Mouse (Mus musculus) kidney, embryonic 15.5 days (tissue): ENCODE measurements at regions not wholly inside any gene's neighbourhood (a gene's known extent, or its start where the extent isn't known, plus 50 kb on each side); places are given as distances from the start of the nearest gene placed in this dataset.
"Not testable (repeated sequence)": the region's sequence is repeated elsewhere in the genome, so short reads cannot be mapped to it uniquely, and the experiment has no call there.

Source experiments
- ATAC-seq: fragments of 200-750 bp; cut with Nextera tagmentation; replicated peaks from 2 replicates; pipeline ENCODE4 v1.8.0; 2017; ENCODE audit warnings: moderate TSS enrichment; ENCODE audit not compliant: low FRiP score
- H3K27ac ChIP-seq: fragments of 300-500 bp; sonication (generic); 2 replicates; pipeline ENCODE4 v1.5.1; 2015; ENCODE audit warnings: mild to moderate bottlenecking, inconsistent platforms
- H3K27me3 ChIP-seq: fragments of 300-500 bp; sonication (generic); 2 replicates; pipeline ENCODE4 v1.6.1; 2015; ENCODE audit warnings: inconsistent platforms
- H3K36me3 ChIP-seq: fragments of 300-500 bp; sonication (generic); 2 replicates; pipeline ENCODE4 v1.6.1; 2015; ENCODE audit warnings: inconsistent platforms
- H3K4me1 ChIP-seq: fragments of 300-500 bp; sonication (generic); 2 replicates; pipeline ENCODE4 v1.6.1; 2015; ENCODE audit warnings: inconsistent platforms
- H3K4me2 ChIP-seq: fragments of 300-500 bp; sonication (generic); 2 replicates; pipeline ENCODE4 v1.6.1; 2015; ENCODE audit warnings: moderate library complexity, mild to moderate bottlenecking, inconsistent platforms
- H3K4me3 ChIP-seq: fragments of 300-500 bp; sonication (generic); replicated peaks from 2 replicates; pipeline ENCODE4 v1.5.1; 2015; ENCODE audit warnings: mild to moderate bottlenecking, inconsistent platforms
- H3K9ac ChIP-seq: fragments of 300-500 bp; sonication (generic); 2 replicates; pipeline ENCODE4 v1.6.1; 2015; ENCODE audit warnings: mild to moderate bottlenecking, inconsistent platforms
- H3K9me3 ChIP-seq: fragments of 300-500 bp; sonication (generic); replicated peaks from 2 replicates; pipeline ENCODE4 v1.6.1; 2016; ENCODE audit warnings: inconsistent platforms
- WGBS: fragments of 180-500 bp; shearing (Covaris S2); methylation state at CpG from one replicate; pipeline ENCODE4 v1.1.7; 2015; ENCODE audit warnings: mixed read lengths; 5-methylcytosine and 5-hydroxymethylcytosine counted together

DNA sequence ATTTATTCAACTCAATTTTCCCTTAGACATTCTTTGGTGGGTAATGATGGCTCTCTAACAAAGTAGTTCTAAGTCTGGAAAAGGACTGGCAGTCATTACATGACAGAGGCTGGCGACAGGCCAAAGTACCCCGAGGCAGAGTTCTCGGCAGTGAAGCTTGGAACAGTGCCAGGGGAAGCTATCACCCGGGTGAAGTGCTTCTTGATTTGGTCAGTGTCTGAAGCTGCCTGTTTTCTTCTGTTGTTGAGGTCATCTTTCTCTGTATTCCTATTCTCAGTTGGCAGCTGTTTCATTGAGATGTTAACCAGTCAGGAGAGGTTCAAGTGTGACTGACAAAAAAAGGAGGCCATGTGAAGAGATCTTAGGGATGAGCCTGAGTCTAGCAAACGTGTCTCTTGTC is 276.6 kb downstream of the Cetn3 start:
- H3K36me3 ChIP-seq = no peaks in the 10 kb centered on the region
- 0 out of 2 replicates have a peak, but pooled peaks cover 3% of the 10 kb centered on the region for H3K4me1 ChIP-seq

DNA sequence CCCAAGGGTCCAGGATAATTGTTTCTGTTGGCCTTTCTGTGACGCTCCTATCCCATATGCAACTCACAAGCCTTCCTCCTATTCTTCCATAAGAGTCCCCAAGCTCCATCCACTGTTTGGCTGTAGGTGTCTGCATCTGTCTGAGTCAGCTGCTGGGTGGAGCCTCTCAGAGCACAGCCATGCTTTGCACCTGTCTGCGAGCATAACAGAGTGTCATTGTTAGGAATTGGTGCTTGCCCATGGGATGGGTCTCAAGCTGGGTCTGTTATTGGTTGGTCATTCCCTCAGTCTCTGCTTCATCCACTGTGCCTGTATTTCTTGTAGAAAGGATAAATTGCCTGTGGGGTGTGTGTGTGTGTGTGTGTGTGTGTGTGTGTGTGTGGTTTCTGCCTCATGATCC is 281.0 kb downstream of the Cetn3 start:
- not testable (repeated sequence) for H3K27me3 ChIP-seq, ATAC-seq, H3K9ac ChIP-seq, H3K4me3 ChIP-seq, H3K4me2 ChIP-seq, H3K27ac ChIP-seq, H3K9me3 ChIP-seq, H3K4me1 ChIP-seq, H3K36me3 ChIP-seq
- WGBS = 87% methylated on average over 2 of the region's 2 CpGs

More for the DNA sequence above, 276.6 kb downstream of the Cetn3 start:
- peak; percentile 49 for ATAC-seq
- H3K4me3 ChIP-seq = no peak overlapping the region
- H3K9me3 ChIP-seq = no peaks in the 10 kb centered on the region
- WGBS = 25% methylated on average over 5 of the region's 5 CpGs
- H3K4me2 ChIP-seq = no peak overlapping the region
- no peak overlapping the region for H3K27ac ChIP-seq
- no peak overlapping the region for H3K9ac ChIP-seq
- no peaks in the 10 kb centered on the region for H3K27me3 ChIP-seq

DNA sequence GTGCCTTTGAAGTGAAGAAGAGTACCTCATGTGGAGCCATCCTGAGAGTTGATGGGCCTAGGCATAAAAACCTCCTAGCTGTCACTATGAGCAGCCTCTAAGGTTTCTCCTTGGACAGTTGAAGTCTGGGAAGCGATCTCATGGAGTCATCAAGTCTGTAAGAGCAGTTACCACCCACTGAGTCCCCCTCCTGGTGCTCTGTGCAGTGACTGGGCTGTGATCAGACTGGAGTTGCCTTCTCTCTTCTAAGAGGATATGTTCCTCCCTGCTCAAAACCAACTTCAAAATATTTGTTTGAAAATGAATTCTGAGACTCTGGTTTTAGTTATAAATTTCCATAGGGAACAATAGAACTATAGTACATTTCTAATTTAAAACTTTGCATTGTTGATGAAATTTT is 283.3 kb downstream of the Cetn3 start:
- 39% methylated on average over 1 of the region's 1 CpGs for WGBS
- Histone ChIP-seq H3K9ac (no peak overlapping the region), H3K4me1 (no peaks in the 10 kb centered on the region), H3K36me3 (no peaks in the 10 kb centered on the region), H3K9me3 (no peaks in the 10 kb centered on the region), H3K4me3 (no peak overlapping the region), H3K4me2 (no peak overlapping the region), H3K27ac (no peak overlapping the region), H3K27me3 (no peaks in the 10 kb centered on the region)
- no peak for ATAC-seq

DNA sequence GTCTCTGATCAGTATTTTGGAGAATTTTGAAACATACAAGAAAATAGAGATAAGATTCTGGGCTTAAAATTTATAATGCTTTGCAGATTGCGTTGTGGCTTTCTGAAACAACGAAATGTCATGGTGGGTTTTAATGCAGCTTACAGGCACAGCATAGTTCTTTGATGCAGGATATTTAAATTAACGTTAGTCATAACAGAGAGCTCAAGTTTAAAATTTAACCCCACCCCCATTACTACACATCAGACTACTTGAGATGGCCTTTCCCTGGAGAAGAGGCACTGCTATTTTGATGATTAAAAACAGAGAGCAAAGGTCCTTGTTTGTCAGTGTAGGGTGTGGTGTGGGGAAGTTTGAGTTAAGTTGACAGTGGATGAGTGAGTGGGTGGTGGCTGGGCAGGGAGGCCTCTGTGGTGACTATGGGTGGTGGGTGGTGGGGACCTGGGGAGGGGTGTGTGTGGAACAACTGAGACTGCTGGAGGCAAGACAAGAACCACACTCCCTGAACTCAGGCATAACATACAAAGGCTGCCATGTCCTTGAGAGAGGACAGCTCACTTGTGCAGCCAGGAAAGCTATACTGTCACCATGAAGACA is 283.9 kb downstream of the Cetn3 start:
- Histone ChIP-seq H3K9ac (no peak overlapping the region), H3K36me3 (no peaks in the 10 kb centered on the region), H3K4me3 (no peak overlapping the region), H3K4me2 (no peak overlapping the region), H3K4me1 (no peaks in the 10 kb centered on the region), H3K27ac (no peak overlapping the region), H3K9me3 (no peaks in the 10 kb centered on the region), H3K27me3 (no peaks in the 10 kb centered on the region)
- ATAC-seq = no peak
- 78% methylated on average over 3 of the region's 3 CpGs for WGBS

DNA sequence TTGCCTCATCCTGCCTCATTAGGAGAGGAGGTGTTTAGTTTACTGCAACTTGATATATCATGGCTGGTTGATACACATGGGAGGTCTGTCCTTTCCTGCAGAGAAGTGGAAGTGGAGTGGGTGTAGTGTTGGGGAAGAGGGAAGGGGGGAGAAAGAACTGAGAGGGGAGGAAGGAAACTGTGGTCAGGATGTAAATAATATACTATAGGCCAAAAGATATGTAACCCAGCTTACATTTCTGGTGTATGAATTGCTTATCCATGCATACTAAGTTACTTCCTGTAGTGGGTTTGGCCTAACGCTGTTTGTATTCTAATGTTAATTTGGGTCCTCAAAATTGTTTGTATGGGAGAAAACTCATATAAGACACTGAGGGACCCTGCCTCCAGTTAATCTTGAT is 289.6 kb downstream of the Cetn3 start:
- Histone ChIP-seq H3K4me3 (no peak overlapping the region), H3K9ac (no peak overlapping the region), H3K4me1 (no peaks in the 10 kb centered on the region), H3K27me3 (no peaks in the 10 kb centered on the region), H3K9me3 (no peaks in the 10 kb centered on the region), H3K27ac (no peak overlapping the region), H3K36me3 (no peaks in the 10 kb centered on the region), H3K4me2 (no peak overlapping the region)
- no peak for ATAC-seq
- WGBS = 88% methylated on average over 1 of the region's 1 CpGs

DNA sequence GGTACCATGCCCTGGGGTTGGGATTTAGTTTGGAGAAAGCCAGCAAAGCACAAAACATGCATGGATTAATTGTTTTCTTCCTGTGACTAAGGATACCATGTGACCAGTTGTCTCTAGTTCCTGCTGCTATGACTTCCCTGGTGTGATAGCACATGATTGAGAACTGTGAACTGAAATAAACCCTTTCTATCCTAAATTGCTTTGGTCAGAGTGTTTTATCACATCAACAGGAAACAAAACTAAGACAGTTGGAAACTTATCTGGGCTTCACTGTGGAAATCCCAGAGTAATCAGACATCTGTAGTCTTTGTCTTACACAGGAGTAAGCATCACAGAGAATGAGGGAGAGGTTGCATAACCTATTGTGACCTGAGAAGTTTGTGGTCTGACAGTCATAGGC is 290.5 kb downstream of the Cetn3 start:
- H3K36me3 ChIP-seq = no peaks in the 10 kb centered on the region

DNA sequence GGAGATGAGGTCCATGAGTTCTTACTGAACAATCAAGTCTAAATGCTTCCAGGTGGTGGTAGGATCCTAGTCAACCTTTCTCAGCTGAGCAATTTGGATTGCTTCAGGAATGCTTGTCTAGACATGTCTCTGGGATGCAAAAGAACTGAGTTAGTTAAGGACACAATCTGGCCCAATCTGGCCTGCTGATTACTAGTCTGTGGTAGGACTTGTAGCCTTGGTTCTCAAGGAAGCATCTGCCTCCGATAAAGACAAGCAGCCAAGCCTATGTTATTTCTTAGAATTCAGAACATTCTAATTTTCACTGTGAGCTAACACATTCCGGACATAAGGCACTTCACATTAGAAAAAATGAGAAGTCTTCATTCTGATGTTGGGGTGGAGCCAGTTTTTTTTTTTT is 298.5 kb downstream of the Cetn3 start:
- no peaks in the 10 kb centered on the region for H3K9me3 ChIP-seq
- no peak overlapping the region for H3K27ac ChIP-seq
- H3K4me3 ChIP-seq = no peak overlapping the region
- H3K9ac ChIP-seq = no peak overlapping the region
- WGBS = 94% methylated on average over 2 of the region's 2 CpGs
- no peaks in the 10 kb centered on the region for H3K36me3 ChIP-seq
- H3K4me2 ChIP-seq = no peak overlapping the region
- no peaks in the 10 kb centered on the region for H3K4me1 ChIP-seq
- H3K27me3 ChIP-seq = no peaks in the 10 kb centered on the region
- no peak for ATAC-seq

More for the DNA sequence above, 290.5 kb downstream of the Cetn3 start:
- no peaks in the 10 kb centered on the region for H3K9me3 ChIP-seq
- H3K4me1 ChIP-seq = no peaks in the 10 kb centered on the region
- no peak overlapping the region for H3K27ac ChIP-seq
- H3K4me3 ChIP-seq = no peak overlapping the region
- H3K4me2 ChIP-seq = no peak overlapping the region
- no peak overlapping the region for H3K9ac ChIP-seq
- ATAC-seq = no peak
- no peaks in the 10 kb centered on the region for H3K27me3 ChIP-seq

DNA sequence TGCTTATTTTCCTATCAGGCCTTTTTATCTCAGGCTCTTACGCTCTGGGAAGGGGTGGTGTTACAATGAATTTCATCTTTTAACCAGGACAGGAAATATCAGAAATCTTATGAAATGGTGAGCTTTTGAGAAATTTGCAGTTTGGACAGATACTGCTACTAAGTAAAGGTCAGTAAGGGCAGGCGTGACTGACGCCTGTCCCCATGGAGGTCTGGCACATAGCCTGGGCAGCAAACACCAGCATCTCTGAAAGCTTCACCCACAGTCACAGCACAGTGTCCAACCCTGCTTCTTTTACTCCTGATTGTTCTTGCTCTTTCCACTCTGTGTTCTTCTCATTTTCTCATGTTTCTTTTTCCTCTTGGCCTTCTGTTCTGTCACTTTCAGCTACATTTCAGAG is 304.8 kb downstream of the Cetn3 start:
- Histone ChIP-seq H3K9ac (no peak overlapping the region), H3K4me1 (no peaks in the 10 kb centered on the region), H3K36me3 (no peaks in the 10 kb centered on the region), H3K27me3 (no peaks in the 10 kb centered on the region), H3K4me3 (no peak overlapping the region), H3K4me2 (no peak overlapping the region), H3K9me3 (no peaks in the 10 kb centered on the region), H3K27ac (no peak overlapping the region)
- no peak for ATAC-seq
- WGBS = 73% methylated on average over 3 of the region's 3 CpGs

DNA sequence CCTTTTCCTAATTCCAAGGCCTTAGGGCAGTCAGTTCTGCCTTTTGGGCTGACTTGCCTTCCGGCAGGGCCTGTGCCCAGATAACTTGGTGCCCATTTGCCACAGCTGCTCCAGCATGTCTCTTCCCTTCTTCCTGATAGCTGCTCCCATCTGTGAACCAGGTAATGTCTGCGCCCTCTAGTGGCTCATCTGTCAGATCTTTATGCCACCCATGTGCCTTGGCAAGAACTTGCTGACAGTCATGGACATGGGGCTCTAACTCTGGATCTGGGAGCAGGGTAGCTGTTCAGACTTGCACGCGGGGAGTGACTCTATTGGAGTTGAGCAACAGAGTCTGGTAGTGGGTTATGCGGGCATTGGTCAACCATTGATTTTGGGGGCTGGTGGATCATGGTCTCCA is 309.3 kb downstream of the Cetn3 start:
- WGBS = 89% methylated on average over 5 of the region's 5 CpGs

DNA sequence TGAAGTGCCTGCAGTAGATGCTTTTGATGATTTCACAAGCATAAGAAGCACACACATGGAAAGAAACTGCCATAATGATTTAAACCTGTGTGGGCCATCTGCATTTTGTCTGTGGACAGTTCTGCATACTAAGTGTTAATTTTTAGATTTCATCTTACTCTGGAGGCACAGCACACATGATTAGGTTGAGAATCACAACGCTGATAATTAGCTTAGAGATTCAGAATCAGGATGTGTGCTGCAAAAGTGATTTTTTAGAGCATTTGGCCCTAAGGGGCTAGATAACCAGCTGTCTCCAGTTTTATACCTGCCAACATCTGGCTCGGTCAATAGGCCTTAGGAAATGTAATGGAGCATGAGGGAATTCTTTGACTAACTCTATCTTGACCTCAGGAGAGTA is 323.2 kb downstream of the Cetn3 start:
- no peak for ATAC-seq
- Histone ChIP-seq H3K4me1 (no peaks in the 10 kb centered on the region), H3K9me3 (no peaks in the 10 kb centered on the region), H3K4me2 (no peak overlapping the region), H3K4me3 (no peak overlapping the region), H3K27ac (no peak overlapping the region), H3K36me3 (no peaks in the 10 kb centered on the region), H3K9ac (no peak overlapping the region), H3K27me3 (no peaks in the 10 kb centered on the region)
- WGBS = 72% methylated on average over 2 of the region's 2 CpGs

More for the DNA sequence above, 309.3 kb downstream of the Cetn3 start:
- H3K9ac ChIP-seq = no peak overlapping the region
- no peaks in the 10 kb centered on the region for H3K27me3 ChIP-seq
- no peaks in the 10 kb centered on the region for H3K9me3 ChIP-seq
- H3K4me2 ChIP-seq = no peak overlapping the region
- no peak overlapping the region for H3K4me3 ChIP-seq
- ATAC-seq = peak; percentile 25; the same call in 1 of the 2 replicates
- H3K27ac ChIP-seq = no peak overlapping the region
- H3K4me1 ChIP-seq = no peaks in the 10 kb centered on the region
- H3K36me3 ChIP-seq = no peaks in the 10 kb centered on the region

DNA sequence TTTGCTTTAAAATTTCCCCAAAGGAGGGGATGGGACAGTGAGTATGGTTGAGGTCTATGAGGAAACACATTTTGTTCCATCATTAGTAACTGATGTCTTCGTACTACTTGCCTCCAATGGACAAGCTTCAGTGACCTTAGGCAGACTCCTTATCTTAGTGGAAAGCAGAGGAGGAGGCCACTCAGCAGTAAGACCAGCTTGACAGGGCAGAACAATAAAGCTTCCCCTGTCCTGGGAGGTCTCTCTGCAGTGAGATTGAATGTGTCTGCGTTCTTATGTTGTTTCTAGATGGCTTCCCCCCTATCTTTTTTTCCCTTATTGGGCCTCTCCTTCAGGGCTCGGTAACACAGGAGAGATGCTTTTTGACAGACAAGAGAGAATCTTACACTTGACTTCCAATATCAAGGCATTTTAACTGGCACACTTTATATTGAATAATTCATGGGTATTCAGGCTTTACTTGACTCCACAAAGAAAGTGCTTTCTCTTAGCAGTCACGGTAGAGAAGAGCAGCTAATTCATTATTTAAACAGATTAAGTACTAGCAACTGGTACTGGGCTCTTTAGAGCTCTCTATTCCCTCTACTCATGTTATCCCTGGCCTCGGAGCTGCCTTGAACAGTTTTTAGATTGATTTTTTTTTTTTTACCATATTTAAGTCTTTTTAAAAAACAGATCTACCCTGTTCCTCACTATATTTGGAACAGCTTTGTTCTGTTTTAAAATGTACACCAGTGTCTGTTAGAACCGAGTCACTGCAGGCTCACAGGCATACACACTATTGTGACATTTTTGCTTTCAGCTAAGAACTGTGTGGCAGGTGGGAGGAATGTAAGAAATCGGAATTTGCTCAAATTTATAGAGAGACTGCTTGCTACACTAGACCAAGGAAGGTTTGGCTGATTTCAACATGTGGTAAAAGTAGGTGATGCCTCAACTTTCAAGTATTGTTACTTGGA is 347.2 kb downstream of the Cetn3 start:
- Histone ChIP-seq H3K4me2 (no peak overlapping the region), H3K4me3 (no peak overlapping the region), H3K27ac (no peak overlapping the region), H3K36me3 (no peaks in the 10 kb centered on the region), H3K9ac (no peak overlapping the region), H3K9me3 (no peaks in the 10 kb centered on the region), H3K4me1 (no peaks in the 10 kb centered on the region), H3K27me3 (no peaks in the 10 kb centered on the region)
- 62% methylated on average over 7 of the region's 7 CpGs for WGBS
- no peak for ATAC-seq
